Mouse (Mus musculus) brain, embryonic 18.5 days (tissue): ENCODE results near the gene Kif26b.

Source experiments
- DNase-seq: peaks from one replicate; pipeline ENCODE4 v3.0.0-alpha.2; 2012; ENCODE audit warnings: low read depth, low spot score

Gene Kif26b

DNA sequence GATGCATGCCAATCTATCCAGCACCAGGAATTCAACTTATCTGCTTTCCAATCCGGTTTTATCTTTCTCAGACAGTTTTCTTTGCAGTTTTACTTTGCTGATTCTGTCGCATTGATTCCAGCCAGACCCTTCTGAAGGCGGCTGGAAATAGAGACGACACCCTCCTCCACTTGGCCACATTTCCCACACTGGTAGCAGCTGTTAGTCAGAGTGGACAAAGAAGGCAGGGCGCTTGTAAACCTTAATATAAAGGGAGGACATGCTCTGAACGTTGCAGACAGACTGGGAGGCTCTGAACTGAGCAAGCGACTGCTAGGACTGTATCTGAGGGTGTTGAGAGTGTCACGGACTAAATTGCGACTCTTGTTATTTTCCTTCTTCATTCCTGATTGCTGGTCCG, 11.3 kb downstream of the Kif26b start:
- DNase-seq: no peak

GRCm38 (mm10) chr1:178542415-178542814, 13.5 kb downstream of the Kif26b start:
- DNase-seq: no peak

GRCm38 (mm10) chr1:178542990-178543944, 14.3 kb downstream of the Kif26b start:
- no peak for DNase-seq

GRCm38 (mm10) chr1:178544585-178544984, 15.7 kb downstream of the Kif26b start:
- DNase-seq: no peak

- no peak for DNase-seq
These were observed 20.7 kb downstream of the Kif26b start for GRCm38 (mm10) chr1:178549576-178549975.

DNA sequence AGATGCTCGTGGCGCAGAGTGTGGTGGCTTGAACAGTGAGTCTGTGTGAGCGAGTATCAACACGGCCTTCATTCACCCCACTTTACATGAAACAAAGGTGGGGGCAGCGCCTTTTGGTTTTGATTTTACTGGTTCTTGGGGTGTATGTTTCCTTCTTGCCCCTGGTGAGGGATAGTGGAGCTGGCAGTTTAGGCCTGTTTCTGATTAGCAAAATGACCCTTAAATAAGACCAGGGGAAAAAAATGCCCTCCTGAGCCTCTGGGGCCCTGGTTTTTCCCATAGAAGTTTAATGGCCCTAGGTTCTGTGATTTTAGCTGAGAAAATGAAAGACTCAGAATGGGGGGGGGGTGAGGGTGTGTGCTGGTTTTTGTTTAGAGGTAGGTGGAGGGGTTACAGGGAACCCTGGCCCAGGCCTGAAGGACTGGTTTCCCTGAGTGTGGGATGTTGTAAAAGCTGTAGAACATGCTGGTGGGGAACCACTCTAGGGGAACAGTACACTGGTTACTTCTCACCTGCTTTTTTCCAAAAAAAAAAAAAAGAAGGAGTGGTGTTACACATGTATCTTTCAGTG, 21.6 kb downstream of the Kif26b start:
- no peak for DNase-seq

DNA sequence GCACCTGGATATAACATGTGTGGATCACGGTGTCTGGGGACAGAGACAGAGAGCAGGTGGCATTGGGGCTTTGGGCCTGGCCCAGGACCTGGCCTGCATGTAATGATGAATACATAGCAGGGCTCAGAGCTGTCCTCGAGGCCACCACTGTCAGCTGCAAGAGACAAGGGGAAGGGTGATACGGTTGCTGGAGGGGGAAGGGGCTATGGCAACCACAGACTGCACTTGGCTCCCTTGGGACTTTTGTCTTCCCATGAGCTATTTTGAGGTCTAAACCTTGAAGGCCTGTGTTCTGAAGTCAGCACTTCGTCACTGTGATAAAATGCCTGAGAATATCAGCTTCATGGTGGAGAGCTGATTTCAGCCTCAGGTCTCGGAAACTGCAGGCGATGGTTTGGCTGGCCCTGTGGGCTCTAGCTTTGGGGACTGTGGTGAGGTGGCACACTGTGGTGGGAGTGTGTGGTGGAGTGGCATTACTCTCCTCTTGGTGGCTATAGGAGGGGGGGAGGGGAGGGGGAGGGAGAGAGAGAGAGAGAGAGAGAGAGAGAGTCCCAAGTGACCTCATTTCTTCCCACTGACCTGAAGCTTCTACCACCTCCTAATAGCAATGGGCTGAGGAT, 23.5 kb downstream of the Kif26b start:
- no peak for DNase-seq

DNA sequence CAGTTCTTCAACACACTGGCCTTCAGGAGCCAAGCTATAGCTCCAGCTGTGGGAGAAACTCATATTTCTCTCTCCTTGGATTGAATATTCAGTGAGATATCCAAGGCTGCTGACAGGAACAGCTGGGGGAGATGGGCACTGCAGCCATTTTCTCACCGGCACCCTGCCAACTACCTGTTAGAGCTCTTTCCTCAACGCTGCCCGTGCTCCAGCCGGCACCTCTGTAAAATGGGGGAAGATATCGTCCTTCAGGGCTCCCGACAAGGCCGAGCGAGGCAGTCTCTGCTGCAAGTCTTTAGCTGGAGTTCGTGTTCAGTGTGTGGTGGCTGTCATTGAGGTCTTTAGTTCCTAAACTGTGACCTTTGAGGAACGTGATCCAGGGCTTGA, 24.0 kb downstream of the Kif26b start:
- no peak for DNase-seq

DNA sequence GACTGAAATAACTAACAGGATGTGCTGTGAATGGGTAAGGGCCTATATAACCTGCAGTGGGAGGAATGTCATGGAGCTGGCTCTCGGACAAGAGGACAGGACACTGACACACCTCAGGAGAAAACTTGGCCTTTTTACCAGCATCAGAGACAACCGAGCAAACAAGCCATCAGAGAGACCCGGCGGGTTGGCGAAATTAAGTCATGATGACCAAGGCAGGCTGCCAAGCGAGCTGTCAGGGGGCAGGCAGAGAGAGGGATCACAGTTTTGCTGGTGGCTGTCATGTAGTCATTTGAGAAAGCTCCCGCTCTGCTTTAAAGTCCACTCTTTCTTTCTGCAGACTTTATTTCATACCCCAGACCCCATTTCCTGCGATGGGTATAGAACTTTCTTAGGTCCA, 27.3 kb downstream of the Kif26b start:
- DNase-seq: no peak

DNA sequence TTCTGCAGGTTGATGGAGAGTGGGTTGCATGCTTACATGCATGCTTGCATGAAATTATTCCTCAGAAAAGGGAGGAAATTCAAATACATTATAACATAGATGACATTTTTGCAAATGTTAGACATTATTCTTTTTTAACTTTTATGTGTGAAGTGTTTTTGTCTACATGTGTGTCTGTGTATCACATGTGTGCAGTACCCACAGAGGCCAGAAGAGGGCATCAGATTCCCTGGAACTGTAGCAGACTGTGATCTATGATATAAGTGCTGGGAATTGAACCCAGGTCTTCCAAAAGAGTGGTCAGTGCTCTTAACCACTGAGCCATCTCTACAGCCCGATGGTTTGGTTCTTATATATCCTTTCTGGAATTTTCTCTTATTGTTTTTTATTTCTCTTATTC, 31.1 kb downstream of the Kif26b start:
- no peak for DNase-seq

DNA sequence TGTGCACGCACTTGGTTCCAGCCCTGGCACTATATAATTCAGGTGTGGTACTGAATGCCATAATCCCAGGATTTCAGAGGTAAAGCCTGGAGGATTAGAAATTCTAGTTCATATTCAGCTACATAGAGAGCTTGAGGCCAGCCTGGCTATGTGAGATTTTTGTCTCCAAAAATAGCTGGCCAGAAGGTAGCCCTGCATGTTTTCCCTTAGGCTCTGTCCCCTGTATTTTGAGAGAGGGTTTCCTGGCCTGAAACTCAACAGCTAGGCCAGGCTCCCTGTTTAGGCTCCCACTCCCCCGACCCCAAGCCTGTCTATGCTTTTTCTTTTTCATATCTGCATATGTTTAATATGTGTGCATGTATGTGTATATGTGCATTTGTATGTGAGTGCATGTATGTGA, 34.9 kb downstream of the Kif26b start:
- no peak for DNase-seq

DNA sequence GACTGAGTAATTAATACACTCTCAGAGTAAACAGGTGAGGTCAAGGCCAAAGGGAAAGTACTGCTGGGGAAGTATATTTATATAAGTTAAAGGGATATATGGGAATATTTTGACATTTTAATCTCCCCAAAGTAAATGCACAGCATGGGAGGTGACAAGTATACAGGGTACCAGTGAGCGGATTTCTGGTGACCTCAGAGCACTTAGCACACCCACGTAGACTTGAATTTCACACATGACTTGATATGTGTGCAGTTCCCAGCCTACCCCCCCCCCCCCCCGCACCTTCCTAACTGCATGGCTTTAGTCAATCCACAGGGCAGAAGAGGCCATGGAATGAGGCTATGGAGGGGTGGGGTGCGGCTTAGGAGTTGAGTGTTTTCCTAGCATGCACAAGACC, 35.9 kb downstream of the Kif26b start:
- no peak for DNase-seq

GRCm38 (mm10) chr1:178568551-178569545, 39.9 kb downstream of the Kif26b start:
- no peak for DNase-seq

GRCm38 (mm10) chr1:178571009-178571408, 42.1 kb downstream of the Kif26b start:
- no peak for DNase-seq

DNA sequence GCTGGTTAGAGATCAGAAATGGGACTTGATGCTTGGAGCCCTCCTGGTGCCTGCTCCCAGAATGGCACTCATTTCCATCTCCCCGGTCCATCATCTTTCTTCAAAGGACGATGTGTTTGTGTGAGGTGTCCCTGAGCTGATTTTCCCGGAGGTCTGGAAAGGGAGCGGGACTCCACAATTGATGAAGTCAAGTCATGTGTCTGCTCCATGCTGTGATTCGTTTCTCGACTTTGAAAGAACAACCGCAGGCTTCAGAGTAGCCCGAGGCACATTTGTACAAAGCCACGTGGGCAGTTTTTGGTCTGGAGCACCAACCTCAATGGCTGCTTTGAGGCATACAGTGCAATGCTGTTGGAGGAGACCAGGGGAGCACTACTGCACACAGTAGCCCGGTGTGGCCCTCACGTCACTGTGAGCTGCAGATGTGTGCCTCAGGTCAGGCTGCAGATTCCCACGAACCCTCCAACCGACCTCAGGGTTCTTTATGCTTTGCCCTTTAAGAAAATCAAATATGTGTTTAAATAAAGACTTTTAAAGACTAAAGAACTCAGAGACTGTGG, 43.0 kb downstream of the Kif26b start:
- no peak for DNase-seq

- DNase-seq: no peak
These were observed 44.6 kb downstream of the Kif26b start for GRCm38 (mm10) chr1:178573406-178574032.

DNA sequence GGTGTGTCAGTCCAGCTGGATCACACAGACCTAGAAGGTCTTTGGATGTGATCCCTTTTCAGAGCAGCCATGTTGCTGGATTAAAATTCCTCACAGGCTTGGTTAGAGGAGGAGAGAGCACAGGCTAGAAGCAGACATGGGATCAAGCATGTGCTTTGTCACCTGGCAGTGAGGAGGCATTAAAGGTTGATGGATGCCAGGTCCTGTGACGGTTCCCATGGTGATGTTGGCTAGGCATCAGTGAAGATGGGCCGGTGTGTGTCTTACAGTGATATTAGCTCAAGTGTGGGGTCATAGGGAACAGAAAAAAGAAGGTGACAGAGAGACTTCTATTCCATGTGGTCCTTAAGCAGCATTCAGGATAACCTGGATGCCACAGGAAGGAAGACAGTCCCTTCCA, 46.8 kb downstream of the Kif26b start:
- DNase-seq: no peak

GRCm38 (mm10) chr1:178576926-178577325, 48.0 kb downstream of the Kif26b start:
- no peak for DNase-seq

- DNase-seq: no peak
These were observed 56.6 kb downstream of the Kif26b start for GRCm38 (mm10) chr1:178585366-178586020.
